Mouse (Mus musculus): Measurements from ENCODE around the gene Tubgcp5. TPM values are rescaled to one million over a fixed set of nuclear protein-coding genes. Genes with fewer than 3 reads are reported as not detected.

Gene Tubgcp5
- polyA plus RNA-seq, 1 experiment = 2.3 TPM

DNA sequence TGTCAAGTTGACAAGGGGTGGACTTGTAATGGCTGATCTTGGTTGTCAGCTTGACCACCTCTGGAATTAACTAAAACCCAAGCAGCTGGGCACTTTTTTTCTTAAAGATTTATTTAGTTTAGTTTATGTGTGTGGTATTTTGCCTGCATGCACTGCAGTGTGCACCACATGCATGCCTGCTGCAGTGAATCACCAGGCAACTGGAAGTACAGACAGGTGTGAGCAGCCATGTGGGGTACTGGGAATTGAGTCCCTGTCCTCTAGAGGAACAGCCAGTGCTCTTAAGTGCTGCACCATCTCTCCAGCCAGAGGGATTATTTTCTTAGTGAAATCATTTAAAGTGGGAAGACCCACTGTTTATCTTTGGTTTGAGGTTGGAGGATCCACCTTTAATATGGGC lies 71.1 kb downstream of the Tubgcp5 start:
- no peaks in the 10 kb centered on the region for H3K27me3 ChIP-seq (ENCODE audit: control insufficient read depth, insufficient read depth, insufficient read length)
- TF ChIP-seq MAX (IDR thresholded peaks at IDR 0.05; ENCODE audit: low read depth) (no peak), SRF (IDR thresholded peaks at IDR 0.05; ENCODE audit: control insufficient read depth, insufficient read length, low read depth) (no peak), TCF3 (IDR thresholded peaks at IDR 0.05; ENCODE audit: insufficient read length, low read depth) (no peak), MYOD1 (IDR thresholded peaks at IDR 0.05; ENCODE audit: control insufficient read depth in 1 of 3, insufficient read length in 2 of 3, low read depth in 2 of 3) (peak in 2 of 3 experiments; percentile 63 to 86), CEBPB (IDR thresholded peaks at IDR 0.05; ENCODE audit: insufficient read depth, poor library complexity, severe bottlenecking) (no peak), POLR2A (IDR thresholded peaks at IDR 0.05; ENCODE audit: insufficient read length, low read depth) (no peak), USF1 (IDR thresholded peaks at IDR 0.05; ENCODE audit: low read depth) (no peak), REST (IDR thresholded peaks at IDR 0.05; ENCODE audit: insufficient read depth, insufficient read length) (no peak), MYOG (IDR thresholded peaks at IDR 0.05; ENCODE audit: control insufficient read depth in 1 of 3, insufficient read depth in 1 of 3, insufficient read length in 2 of 3, low read depth in 2 of 3) (peak in 2 of 3 experiments; percentile 55 to 75), E2F4 (IDR thresholded peaks at IDR 0.05; ENCODE audit: insufficient read depth) (no peak), TCF12 (IDR thresholded peaks at IDR 0.05; ENCODE audit: insufficient read depth, poor library complexity, severe bottlenecking) (no peak), POLR2AphosphoS2 (IDR thresholded peaks at IDR 0.05; ENCODE audit: insufficient read length, low read depth) (no peak)
- H3K4me3 ChIP-seq = no peak overlapping the region
- H3K79me2 ChIP-seq (ENCODE audit: control insufficient read depth, insufficient read depth) = peaks cover 93% of the 10 kb centered on the region
- H3K36me3 ChIP-seq (ENCODE audit: control insufficient read depth, insufficient read depth) = no peaks in the 10 kb centered on the region
- no peak overlapping the region for H3ac ChIP-seq (ENCODE audit: control insufficient read depth, insufficient read length)
- no peak overlapping the region for H3K4me2 ChIP-seq (ENCODE audit: low read depth)

DNA sequence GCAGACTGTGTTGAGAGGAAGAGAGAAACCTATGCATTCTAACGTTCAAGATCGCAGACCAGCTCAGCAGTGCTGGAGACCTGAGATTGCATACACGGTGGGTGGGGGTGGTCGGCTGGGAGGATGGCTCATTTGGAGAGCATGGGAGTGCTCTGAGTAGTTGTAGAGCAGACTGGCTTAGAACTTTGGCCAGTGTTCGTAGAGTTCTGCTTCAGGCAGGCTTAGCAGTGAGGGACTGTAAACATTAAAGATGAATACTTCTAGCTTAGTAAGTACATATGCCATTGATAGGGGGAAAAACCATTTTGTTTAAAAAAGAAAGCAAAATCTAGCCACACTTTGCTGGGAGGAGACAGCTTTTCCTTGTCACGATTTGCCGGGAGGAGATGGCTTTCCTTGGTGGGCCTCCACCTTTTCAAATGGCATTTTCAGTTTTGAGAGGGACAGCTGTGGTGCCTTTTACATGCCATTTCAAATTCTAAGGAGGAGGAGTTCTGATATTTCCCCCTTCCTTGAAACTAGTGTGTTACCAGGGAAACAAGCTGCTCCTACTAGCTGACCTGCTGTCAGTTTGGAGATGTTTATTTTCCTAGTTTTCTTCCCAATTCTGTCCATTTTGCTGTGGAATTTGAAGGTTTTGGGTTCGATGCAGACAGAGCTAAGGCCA lies 71.9 kb downstream of the Tubgcp5 start:
- Histone ChIP-seq H3K4me2 (ENCODE audit: low read depth) (no peak overlapping the region), H3K27me3 (ENCODE audit: control insufficient read depth, insufficient read depth, insufficient read length) (no peaks in the 10 kb centered on the region), H3K79me2 (ENCODE audit: control insufficient read depth, insufficient read depth) (peaks cover 95% of the 10 kb centered on the region), H3K36me3 (ENCODE audit: control insufficient read depth, insufficient read depth) (no peaks in the 10 kb centered on the region), H3ac (ENCODE audit: control insufficient read depth, insufficient read length) (no peak overlapping the region), H3K4me3 (no peak overlapping the region)
- TF ChIP-seq POLR2AphosphoS2 (IDR thresholded peaks at IDR 0.05; ENCODE audit: insufficient read length, low read depth) (no peak), MAX (IDR thresholded peaks at IDR 0.05; ENCODE audit: low read depth) (no peak), CEBPB (IDR thresholded peaks at IDR 0.05; ENCODE audit: insufficient read depth, poor library complexity, severe bottlenecking) (no peak), USF1 (IDR thresholded peaks at IDR 0.05; ENCODE audit: low read depth) (no peak), TCF12 (IDR thresholded peaks at IDR 0.05; ENCODE audit: insufficient read depth, poor library complexity, severe bottlenecking) (no peak), SRF (IDR thresholded peaks at IDR 0.05; ENCODE audit: control insufficient read depth, insufficient read length, low read depth) (no peak)

DNA sequence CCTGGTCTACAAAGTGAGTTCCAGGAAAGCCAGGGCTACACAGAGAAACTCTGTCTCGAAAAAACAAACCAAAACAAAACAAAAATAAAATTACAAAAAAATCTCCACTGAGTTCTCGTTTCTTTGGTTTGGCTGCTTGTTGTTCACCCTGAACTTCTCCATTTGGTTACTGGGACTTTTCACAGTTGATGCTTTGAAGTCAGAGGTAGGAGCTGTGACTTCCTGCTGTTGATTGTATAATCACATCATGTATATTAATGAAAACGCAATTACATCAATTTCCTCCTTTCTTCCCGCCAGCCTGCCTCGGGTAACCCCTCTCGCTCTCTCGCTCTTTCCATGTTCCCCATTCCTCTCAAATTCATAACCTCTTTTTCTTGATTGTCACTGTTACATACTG lies 74.3 kb downstream of the Tubgcp5 start:
- Histone ChIP-seq H3K79me2 (ENCODE audit: control insufficient read depth, insufficient read depth) (peaks cover 73% of the 10 kb centered on the region), H3ac (ENCODE audit: control insufficient read depth, insufficient read length) (no peak overlapping the region)
- TF ChIP-seq CEBPB (IDR thresholded peaks at IDR 0.05; ENCODE audit: insufficient read depth, poor library complexity, severe bottlenecking) (no peak), REST (IDR thresholded peaks at IDR 0.05; ENCODE audit: insufficient read depth, insufficient read length) (no peak)

DNA sequence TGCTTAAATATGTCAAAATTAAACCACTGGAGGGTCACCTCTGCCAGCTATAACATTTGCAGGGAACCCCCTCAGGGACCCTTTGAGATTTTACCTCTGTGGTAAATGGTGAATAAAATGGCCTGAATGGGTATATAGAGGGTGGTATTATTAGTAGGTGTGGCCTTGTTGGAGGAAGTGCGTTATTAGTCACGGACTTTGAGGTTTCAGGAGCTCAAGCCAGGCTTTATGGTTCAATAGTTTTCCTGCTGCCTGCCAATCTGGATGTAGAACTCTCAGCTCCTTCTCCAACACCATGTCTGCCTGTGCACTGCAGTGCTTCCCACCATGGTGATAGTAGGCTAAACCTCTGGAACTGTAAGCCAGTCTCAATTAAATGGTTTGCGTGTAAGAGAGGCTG lies 75.3 kb downstream of the Tubgcp5 start:
- Histone ChIP-seq H3K36me3 (ENCODE audit: control insufficient read depth, insufficient read depth) (no peaks in the 10 kb centered on the region), H3ac (ENCODE audit: control insufficient read depth, insufficient read length) (no peak overlapping the region), H3K79me2 (ENCODE audit: control insufficient read depth, insufficient read depth) (peaks cover 64% of the 10 kb centered on the region), H3K4me2 (ENCODE audit: low read depth) (no peak overlapping the region), H3K4me3 (no peak overlapping the region), H3K27me3 (ENCODE audit: control insufficient read depth, insufficient read depth, insufficient read length) (no peaks in the 10 kb centered on the region)
- TF ChIP-seq MYOG (IDR thresholded peaks at IDR 0.05; ENCODE audit: control insufficient read depth in 1 of 3, insufficient read depth in 1 of 3, insufficient read length in 2 of 3, low read depth in 2 of 3) (no peak), MYOD1 (IDR thresholded peaks at IDR 0.05; ENCODE audit: control insufficient read depth in 1 of 3, insufficient read length in 2 of 3, low read depth in 2 of 3) (no peak), MAX (IDR thresholded peaks at IDR 0.05; ENCODE audit: low read depth) (no peak), REST (IDR thresholded peaks at IDR 0.05; ENCODE audit: insufficient read depth, insufficient read length) (no peak), USF1 (IDR thresholded peaks at IDR 0.05; ENCODE audit: low read depth) (no peak), POLR2AphosphoS2 (IDR thresholded peaks at IDR 0.05; ENCODE audit: insufficient read length, low read depth) (no peak), POLR2A (IDR thresholded peaks at IDR 0.05; ENCODE audit: insufficient read length, low read depth) (no peak), SRF (IDR thresholded peaks at IDR 0.05; ENCODE audit: control insufficient read depth, insufficient read length, low read depth) (no peak), CEBPB (IDR thresholded peaks at IDR 0.05; ENCODE audit: insufficient read depth, poor library complexity, severe bottlenecking) (no peak), TCF12 (IDR thresholded peaks at IDR 0.05; ENCODE audit: insufficient read depth, poor library complexity, severe bottlenecking) (no peak), TCF3 (IDR thresholded peaks at IDR 0.05; ENCODE audit: insufficient read length, low read depth) (no peak), E2F4 (IDR thresholded peaks at IDR 0.05; ENCODE audit: insufficient read depth) (no peak)

More for the DNA sequence above, 74.3 kb downstream of the Tubgcp5 start:
- no peaks in the 10 kb centered on the region for H3K27me3 ChIP-seq (ENCODE audit: control insufficient read depth, insufficient read depth, insufficient read length)
- H3K4me3 ChIP-seq = no peak overlapping the region
- H3K36me3 ChIP-seq (ENCODE audit: control insufficient read depth, insufficient read depth) = no peaks in the 10 kb centered on the region
- no peak overlapping the region for H3K4me2 ChIP-seq (ENCODE audit: low read depth)

- no peaks in the 10 kb centered on the region for H3K27me3 ChIP-seq (ENCODE audit: control insufficient read depth, insufficient read depth, insufficient read length)
- TF ChIP-seq USF1 (IDR thresholded peaks at IDR 0.05; ENCODE audit: low read depth) (no peak), POLR2AphosphoS2 (IDR thresholded peaks at IDR 0.05; ENCODE audit: insufficient read length, low read depth) (no peak)
Observed at GRCm38 (mm10) chr7:55870340-55871020, 76.5 kb downstream of the Tubgcp5 start.

More at GRCm38 (mm10) chr7:55870340-55871020, 76.5 kb downstream of the Tubgcp5 start:
- Histone ChIP-seq H3K4me2 (ENCODE audit: low read depth) (no peak overlapping the region), H3K79me2 (ENCODE audit: control insufficient read depth, insufficient read depth) (peaks cover 54% of the 10 kb centered on the region), H3ac (ENCODE audit: control insufficient read depth, insufficient read length) (no peak overlapping the region), H3K4me3 (no peak overlapping the region), H3K36me3 (ENCODE audit: control insufficient read depth, insufficient read depth) (peaks cover 2% of the 10 kb centered on the region)

Measured in myocyte (in vitro differentiated cells).